Mouse (Mus musculus) telencephalon, adult 2 months (tissue): Measurements from ENCODE around the gene Zg16.
"Not testable (repeated sequence)": the region's sequence is repeated elsewhere in the genome, so short reads cannot be mapped to it uniquely, and the experiment has no call there.

ENCODE experiments used
- DNase-seq: peaks from one replicate; pipeline ENCODE4 v3.0.0-alpha.2; 2011; ENCODE audit warnings: low read depth, low spot score

Zg16 gene

GRCm38 (mm10) chr7:127087278-127088010, at the start of gene Zg16:
Zg16 (minus strand) TSS chr7:127087328.
- not testable (repeated sequence) for DNase-seq

GRCm38 (mm10) chr7:127136181-127137071, 49.3 kb upstream of the Zg16 start:
- DNase-seq: no peak

GRCm38 (mm10) chr7:127134821-127135447, 47.8 kb upstream of the Zg16 start:
- DNase-seq: no peak

GRCm38 (mm10) chr7:127133125-127133524, 46.0 kb upstream of the Zg16 start:
- no peak for DNase-seq

GRCm38 (mm10) chr7:127129638-127130037, 42.5 kb upstream of the Zg16 start:
- DNase-seq: peak; percentile 73

GRCm38 (mm10) chr7:127121911-127122270, 34.8 kb upstream of the Zg16 start, which contains the start of gene Qprt:
Qprt (minus strand) TSS chr7:127122226.
- no peak for DNase-seq

- DNase-seq: no peak
Observed at GRCm38 (mm10) chr7:127121061-127121910, 34.2 kb upstream of the Zg16 start.

- no peak for DNase-seq
Observed at GRCm38 (mm10) chr7:127118671-127119445, 31.7 kb upstream of the Zg16 start.

GRCm38 (mm10) chr7:127117948-127118347, 30.8 kb upstream of the Zg16 start:
- DNase-seq: no peak

- DNase-seq: no peak
Observed at GRCm38 (mm10) chr7:127116331-127116935, 29.3 kb upstream of the Zg16 start.

- DNase-seq: no peak
Observed at GRCm38 (mm10) chr7:127114920-127115319, 27.8 kb upstream of the Zg16 start.

- no peak for DNase-seq
Observed at GRCm38 (mm10) chr7:127113614-127114259, 26.6 kb upstream of the Zg16 start.

GRCm38 (mm10) chr7:127112921-127113597, 25.9 kb upstream of the Zg16 start:
- DNase-seq: no peak

- no peak for DNase-seq
Observed at GRCm38 (mm10) chr7:127112251-127112841, 25.2 kb upstream of the Zg16 start.

- no peak for DNase-seq
Observed at GRCm38 (mm10) chr7:127111461-127111860, 24.3 kb upstream of the Zg16 start.

- no peak for DNase-seq
Observed at GRCm38 (mm10) chr7:127110239-127111007, 23.3 kb upstream of the Zg16 start.

GRCm38 (mm10) chr7:127105551-127105950, 18.4 kb upstream of the Zg16 start:
- no peak for DNase-seq
